Mouse (Mus musculus) MEL (cell line): Measurements from ENCODE around the gene Foxi2.

Source experiments
- CHD2 ChIP-seq: IDR thresholded peaks from 2 replicates; pipeline ENCODE4 v1.6.1; 2011; ENCODE audit warnings: low read length, improper control_type of control experiment
- CTCF ChIP-seq, 3 experiments: IDR thresholded peaks in 2 of 3; conservative IDR thresholded peaks in 1 of 3; 2 replicates each; pipeline ENCODE4 v1.5.1; 2011 to 2012; ENCODE audit warnings: low read length in 3 of 3, low read depth in 2 of 3, mild to moderate bottlenecking in 2 of 3, improper control_type of control experiment in 1 of 3, inconsistent platforms in 1 of 3, mixed read lengths in 1 of 3, moderate library complexity in 1 of 3; ENCODE audit not compliant: control insufficient read depth in 1 of 3, insufficient read depth in 1 of 3, poor library complexity in 1 of 3, severe bottlenecking in 1 of 3
- EP300 ChIP-seq, 2 experiments: IDR thresholded peaks; 2 replicates each; pipeline ENCODE4 v1.6.1; 2011; ENCODE audit warnings: improper control_type of control experiment in 2 of 2, low read length in 2 of 2, low read depth in 1 of 2, mild to moderate bottlenecking in 1 of 2
- GABPA ChIP-seq: IDR thresholded peaks from 2 replicates; pipeline ENCODE4 v1.6.1; 2012; ENCODE audit warnings: low read depth, mild to moderate bottlenecking, inconsistent platforms, low read length, improper control_type of control experiment, moderate library complexity
- JUND ChIP-seq: IDR thresholded peaks from 2 replicates; pipeline ENCODE4 v1.6.1; 2011; ENCODE audit warnings: low read depth, mild to moderate bottlenecking, improper control_type of control experiment, low read length
- TCF12 ChIP-seq: IDR thresholded peaks from 2 replicates; pipeline ENCODE4 v1.6.1; 2014; ENCODE audit warnings: low read depth, mild to moderate bottlenecking, inconsistent platforms, low read length, improper control_type of control experiment, moderate library complexity
- USF1 ChIP-seq: IDR thresholded peaks from 2 replicates; pipeline ENCODE4 v1.6.1; 2014; ENCODE audit warnings: low read depth, mild to moderate bottlenecking, inconsistent platforms, low read length, improper control_type of control experiment, moderate library complexity
- ZC3H11A ChIP-seq: IDR thresholded peaks from 2 replicates; pipeline ENCODE4 v1.6.1; 2012; ENCODE audit warnings: low read depth, mild to moderate bottlenecking, inconsistent platforms, low read length, improper control_type of control experiment
- ZNF384 ChIP-seq: IDR thresholded peaks from 2 replicates; pipeline ENCODE4 v1.6.1; 2012; ENCODE audit warnings: low read depth, mild to moderate bottlenecking, inconsistent platforms, low read length, improper control_type of control experiment

DNA sequence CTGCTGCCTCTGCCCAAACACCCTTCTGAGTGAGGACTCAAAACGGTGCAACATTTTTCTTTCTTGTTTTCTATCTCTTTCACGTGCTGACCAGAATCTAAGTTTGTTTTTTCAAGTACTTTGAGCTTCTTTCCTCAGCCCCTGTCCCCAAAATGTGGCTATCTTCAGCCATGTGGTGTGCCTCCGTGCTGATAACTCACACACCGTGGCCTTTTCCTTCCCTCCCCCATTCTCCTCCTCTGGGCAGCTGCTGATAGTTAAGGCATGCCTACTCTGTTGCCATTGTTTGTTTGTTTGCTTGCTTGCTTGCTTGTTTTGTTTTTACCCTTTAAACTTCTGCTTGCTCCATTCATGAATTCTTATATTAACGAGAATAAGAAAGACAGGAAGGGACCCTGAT is 12.2 kb upstream of the Foxi2 start:
- TF ChIP-seq USF1 (no peak), ZC3H11A (no peak), EP300 (IDR thresholded peaks at IDR 0.05; ENCODE audit: low read depth in 1 of 2, low read length in 2 of 2) (no peak), CTCF (IDR thresholded peaks at IDR 0.05 in 2 of 3, conservative IDR thresholded peaks at IDR 0.05 in 1 of 3; ENCODE audit: control insufficient read depth in 1 of 3, insufficient read depth in 1 of 3, low read depth in 2 of 3, low read length in 3 of 3, poor library complexity in 1 of 3, severe bottlenecking in 1 of 3) (no peak), GABPA (no peak), CHD2 (no peak), ZNF384 (no peak), TCF12 (no peak), JUND (no peak)
